Mouse (Mus musculus) large intestine, adult 2 months (tissue): Measurements from ENCODE around the gene H2afv. TPM values are rescaled to one million over a fixed set of nuclear protein-coding genes. Genes with fewer than 3 reads are reported as not detected.
"Not testable (repeated sequence)": the region's sequence is repeated elsewhere in the genome, so short reads cannot be mapped to it uniquely, and the experiment has no call there.

Experiments
- DNase-seq: peaks from one replicate; pipeline ENCODE4 v3.0.0-alpha.2; 2012; ENCODE audit warnings: low read depth, low spot score
- WGBS: fragments of 180-500 bp; shearing (Covaris S2); methylation state at CpG from one replicate; pipeline ENCODE4 v1.1.7; 2018; 5-methylcytosine and 5-hydroxymethylcytosine counted together
- polyA plus RNA-seq: library from polyadenylated mRNA; depleted of rRNA; stranded (reverse); fragments of >200 nt; gene quantifications from 2 replicates; pipeline ENCODE4 v1.2.3, GENCODE M21; 2012

The H2afv gene
- polyA plus RNA-seq, 1 experiment = 133 TPM

DNA sequence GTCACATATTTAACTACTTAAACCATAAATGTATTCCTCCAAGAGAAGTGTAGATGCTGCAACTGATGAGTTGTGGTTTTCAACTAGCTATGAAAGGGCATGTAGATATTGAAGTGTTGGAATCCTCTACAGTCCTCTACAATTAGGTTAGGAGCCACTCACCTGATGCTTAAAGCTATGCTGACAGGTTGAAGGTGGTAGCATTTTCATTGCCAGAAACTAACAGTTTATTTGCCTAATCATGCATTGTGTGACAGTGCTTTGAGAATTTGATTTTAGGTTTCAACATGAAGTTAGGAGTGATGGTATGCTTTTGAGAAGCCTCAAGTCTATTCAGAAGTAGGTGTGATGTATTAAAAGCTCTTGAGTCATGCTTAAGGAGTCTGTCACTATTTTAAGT is 26.8 kb downstream of the H2afv start:
- DNase-seq = no peak

DNA sequence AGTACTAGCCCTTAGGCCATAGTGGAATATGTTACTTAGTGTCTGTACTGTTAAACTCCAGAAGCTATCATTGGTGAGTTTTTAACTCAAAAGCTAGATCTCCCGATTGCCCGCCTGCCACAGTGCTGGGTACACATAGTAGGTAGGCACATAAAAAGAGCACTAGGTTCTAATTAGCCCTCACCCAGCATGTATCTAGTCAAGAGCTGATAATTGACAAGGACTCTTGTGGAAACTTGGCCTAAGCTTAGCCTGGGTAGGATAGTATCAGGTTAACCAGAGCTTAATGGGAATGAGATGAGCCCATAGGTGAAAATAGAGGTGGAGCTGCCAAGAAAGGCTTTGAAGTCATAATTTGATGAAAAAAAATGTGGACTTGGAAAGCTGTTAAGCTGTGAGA is 27.2 kb downstream of the H2afv start:
- DNase-seq = no peak
- 11% methylated on average over 2 of the region's 2 CpGs for WGBS

DNA sequence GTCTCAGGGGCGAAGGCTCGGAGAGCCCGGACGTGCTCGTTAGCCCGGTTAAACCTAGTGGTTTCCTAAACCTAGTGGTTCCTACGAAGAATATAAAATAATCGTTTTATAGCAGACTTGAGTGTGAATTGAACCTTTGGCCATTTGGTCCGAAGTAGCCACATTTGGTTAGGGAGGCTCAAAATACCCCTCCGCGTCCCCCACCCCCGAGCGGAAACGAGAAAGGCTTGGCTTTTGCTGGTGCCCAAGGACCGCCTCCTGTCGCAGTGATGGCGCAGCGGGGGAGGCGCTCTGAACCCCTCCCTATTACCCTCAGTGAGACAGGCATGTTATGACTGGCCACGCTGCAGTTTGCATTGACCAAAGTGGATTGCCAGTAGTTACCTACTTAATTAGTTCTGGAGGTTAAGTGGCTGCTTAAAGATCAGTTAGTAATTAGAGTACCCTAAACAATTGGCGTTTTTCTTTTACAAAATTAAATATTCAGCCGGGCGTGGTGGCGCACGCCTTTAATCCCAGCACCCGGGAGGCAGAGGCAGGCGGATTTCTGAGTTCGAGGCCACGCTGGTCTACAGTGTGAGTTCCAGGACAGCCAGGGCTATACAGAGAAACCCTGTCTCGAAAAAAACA is 27.7 kb downstream of the H2afv start:
- DNase-seq = no peak
- WGBS = under 1% methylated on average over 30 of the region's 30 CpGs

DNA sequence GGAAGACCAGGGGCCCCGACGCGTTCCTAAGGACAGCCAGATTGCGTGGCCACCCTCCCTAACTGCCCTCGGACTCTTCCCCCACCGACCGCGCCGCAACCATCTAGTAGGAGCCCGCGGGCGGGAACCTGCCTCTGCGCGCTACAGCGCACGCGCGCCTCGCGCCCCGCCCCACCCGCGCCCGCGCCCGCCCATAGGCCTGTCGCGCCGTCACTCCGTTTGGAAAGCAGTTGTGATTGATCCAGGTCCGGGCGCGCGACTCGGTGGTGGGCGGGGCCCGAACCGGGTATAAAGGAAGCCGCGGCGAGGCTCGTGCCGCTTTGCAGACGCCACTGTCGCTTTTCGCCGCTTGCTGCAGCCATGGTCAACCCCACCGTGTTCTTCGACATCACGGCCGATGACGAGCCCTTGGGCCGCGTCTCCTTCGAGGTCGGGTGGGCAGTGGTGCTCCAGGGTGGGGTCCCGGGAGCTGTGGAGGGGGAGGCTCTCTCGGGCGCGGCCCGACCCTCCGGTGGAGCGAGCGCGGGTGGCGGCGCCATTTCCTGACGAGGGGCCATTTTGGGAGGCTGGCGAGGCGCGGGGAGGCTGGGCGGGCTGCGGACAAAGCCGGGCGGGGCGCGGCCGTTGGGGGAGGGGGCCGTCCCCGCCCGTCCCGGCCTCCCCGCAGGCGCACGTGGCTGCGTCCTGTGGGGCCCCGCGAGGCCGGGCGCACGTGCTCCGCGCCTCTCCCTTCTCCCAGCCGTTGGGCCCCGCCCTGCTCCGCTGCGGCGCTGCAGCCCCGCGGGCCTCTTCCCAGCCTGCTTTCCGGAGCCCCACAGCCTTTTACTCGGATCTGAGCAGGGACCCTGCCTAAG is 28.5 kb downstream of the H2afv start:
- DNase-seq = peak; percentile 54
- WGBS = under 1% methylated on average over 85 of the region's 102 CpGs

DNA sequence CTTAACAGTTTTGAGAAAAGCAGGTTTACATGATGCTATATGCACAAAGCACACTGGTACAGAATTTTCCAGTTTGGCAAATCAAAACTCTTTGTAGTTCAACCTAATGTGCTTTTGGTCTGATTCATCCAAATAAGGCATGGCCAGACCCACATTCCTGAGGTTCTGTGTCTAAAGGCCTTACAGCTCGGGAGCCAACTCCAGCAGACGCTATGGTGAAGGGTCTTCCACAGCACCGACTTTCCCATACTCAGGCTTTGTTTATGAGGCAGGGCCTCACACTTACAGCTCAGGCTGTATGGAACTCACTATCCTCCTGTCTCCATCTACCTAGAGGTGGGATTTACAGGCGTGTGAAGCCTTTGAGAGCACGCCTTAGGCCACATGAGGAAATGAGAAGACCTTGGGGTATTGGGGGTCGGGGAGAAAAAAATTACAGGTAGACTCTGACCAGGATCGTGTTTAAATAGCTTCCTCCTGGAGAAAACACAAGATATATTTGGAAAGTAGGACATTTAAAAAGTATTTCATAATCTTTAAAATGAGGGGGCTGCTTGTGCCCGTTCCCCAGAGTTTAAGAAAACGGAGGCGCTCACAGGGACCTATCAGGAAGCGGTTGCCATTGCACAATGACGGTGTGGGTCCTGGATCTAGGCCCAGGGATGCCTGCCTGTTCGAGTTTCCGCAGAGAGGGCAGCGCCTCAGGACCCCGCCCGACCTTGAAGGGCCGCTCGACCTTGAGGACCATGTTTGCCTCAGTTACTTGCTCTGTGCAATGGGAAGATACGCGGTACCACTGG is 29.3 kb downstream of the H2afv start, which contains the start of gene Ppia:
TSS of gene Ppia (plus strand) at position 693 of the 800 bp plus-strand sequence.
- DNase-seq = no peak
- WGBS = 8% methylated on average over 21 of the region's 21 CpGs

DNA sequence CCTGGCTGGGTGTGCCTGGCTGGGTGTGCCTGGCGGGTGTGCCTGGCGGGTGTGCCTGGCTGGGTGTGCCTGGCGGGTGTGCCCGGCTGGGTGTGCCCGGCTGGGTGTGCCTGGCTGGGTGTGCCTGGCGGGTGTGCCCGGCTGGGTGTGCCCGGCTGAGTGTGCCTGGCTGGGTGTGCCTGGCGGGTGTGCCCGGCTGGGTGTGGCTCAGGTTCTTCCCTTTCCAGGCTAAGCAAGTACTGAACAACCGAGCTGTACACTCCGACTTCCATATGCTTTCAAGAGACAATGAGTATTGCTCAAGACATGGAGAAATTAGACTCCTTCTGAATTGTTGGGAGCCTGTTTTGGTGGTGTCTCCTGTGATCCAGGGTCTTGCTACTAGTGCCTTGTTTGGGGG is 31.0 kb downstream of the H2afv start:
- 92% methylated on average over 9 of the region's 12 CpGs for WGBS
- no peak for DNase-seq

DNA sequence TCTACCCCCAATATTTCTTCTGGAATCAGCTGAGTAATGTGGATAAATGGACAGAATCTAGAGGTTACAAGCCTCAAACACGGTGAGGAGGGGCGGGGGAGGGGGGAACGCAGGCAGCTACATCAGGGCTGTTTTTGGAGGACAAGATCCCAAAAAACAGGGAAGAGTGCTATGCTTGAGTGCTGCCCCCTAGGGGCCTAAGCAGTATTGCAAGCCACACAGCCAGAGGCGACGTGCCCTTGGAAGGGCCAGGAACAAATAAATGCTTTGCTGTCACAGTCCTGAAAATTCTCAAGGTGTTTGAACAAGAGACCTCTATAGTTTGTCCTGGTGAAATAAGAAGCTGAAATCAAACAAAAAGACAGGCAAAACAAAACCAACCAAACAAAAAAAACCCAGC is 32.6 kb downstream of the H2afv start:
- 5% methylated on average over 5 of the region's 5 CpGs for WGBS
- DNase-seq = no peak

DNA sequence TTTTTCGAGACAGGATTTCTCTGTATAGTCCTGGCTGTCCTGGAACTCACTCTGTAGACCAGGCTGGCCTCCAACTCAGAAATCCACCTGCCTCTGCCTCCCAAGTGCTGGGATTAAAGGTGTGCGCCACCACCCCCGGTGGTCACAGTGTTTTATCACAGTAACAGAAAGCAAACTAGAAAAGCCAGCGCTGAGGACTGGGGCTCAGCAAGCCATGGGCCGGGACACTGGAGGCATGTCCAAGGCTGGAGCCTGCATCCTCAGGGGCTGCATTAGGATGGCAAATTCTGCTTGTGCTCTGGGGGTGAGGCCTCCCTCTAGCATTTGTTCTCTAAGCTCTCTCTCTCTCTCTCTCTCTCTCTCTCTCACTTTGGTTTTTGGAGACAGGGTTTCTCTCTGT is 33.5 kb downstream of the H2afv start:
- WGBS = 83% methylated on average over 5 of the region's 5 CpGs

DNA sequence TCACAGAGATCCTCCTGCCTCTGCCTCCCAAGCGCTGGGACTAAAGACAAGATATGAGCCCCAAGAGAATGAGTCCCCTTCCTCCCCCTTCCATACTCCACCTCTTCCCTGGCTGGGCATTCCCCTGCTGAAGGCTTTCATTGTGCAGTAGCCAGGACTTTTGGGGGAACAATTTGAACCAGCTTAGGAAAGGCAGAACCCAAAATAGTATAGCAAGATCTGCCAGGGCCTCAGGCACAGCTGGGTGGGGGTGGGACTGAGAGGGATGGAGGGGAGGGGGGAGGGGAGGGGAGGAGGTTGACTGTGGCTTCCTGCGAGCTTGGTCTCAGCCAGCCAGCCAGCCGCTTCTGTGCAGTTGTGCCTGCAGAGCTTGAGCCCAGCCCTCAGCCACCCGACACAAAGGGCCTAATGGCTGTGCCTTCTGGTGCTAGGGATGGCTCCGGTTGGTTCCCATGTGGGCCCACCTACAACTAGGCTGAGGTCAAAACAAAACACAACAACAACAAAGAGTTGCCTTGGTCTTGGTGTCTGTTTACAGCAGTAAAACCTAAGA is 34.1 kb downstream of the H2afv start:
- no peak for DNase-seq
- 63% methylated on average over 5 of the region's 5 CpGs for WGBS

More for the DNA sequence above, 33.5 kb downstream of the H2afv start:
- not testable (repeated sequence) for DNase-seq

DNA sequence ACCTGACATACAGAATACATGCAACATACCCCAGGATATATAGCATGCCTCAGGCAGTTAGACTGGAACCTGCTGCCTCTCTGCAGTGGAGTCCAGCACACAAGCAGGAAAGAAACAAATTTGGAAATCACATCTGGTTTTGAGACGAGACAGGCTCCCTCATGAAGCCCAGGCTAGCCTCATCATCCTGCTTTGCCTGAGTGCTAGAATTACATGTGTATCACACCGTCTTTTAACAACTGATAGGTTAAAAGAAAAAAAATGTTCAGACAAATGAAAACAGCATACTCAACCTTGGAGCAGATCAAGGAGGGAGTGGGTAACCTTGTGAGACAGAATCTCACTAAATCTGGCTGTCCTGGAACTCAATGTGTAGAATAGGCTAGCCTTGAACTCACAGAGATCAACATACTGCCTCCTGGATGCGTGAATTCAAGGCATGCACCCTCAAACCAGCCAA is 37.1 kb downstream of the H2afv start:
- WGBS = 80% methylated on average over 3 of the region's 3 CpGs

DNA sequence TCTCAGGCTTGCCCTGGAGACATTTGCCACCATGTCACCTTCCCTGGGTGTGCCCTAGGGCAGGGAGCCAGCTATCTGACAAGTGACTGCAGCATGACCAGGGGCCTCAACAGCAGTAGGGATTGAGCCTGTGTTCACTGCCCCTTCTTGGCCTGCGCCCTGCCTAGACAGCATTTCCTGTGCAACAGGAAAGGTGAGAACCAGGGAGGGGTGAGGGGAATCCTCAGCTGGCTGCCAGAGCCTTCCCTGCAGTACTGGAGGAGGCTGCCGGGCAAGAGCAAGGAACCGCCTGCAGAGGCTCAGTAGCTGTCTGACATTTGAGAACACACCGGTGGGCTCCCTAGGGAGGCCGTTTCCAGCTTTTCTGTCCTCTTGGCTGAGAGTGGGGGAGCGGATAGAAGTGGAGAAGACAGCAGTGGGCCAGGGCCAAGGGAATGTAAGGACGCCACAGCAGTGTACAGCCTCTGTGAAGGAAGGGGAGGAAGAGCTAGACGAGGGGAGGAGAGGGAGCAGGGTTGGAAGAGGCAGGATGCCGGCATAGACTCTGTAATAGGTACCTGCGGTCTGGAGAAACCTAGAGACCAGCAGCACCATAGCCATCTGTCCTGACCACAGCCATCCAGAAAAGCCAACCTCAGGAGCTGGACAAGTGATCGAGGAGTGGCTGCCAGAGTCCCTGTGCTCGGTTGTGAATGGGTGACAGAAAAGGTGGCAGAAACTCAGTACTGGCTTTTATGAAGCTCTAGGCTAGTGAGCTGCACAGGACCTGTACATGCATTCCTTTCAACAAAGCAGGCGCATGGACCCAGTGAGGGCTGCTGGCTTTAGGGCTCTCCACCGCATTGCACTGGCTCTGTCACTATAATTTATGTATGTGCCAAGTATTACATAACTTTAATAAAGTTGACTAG is 37.7 kb downstream of the H2afv start:
- 33% methylated on average over 14 of the region's 14 CpGs for whole genome bisulfite sequencing
- no peak for DNase-seq

More for the DNA sequence above, 37.1 kb downstream of the H2afv start:
- DNase-seq = no peak

DNA sequence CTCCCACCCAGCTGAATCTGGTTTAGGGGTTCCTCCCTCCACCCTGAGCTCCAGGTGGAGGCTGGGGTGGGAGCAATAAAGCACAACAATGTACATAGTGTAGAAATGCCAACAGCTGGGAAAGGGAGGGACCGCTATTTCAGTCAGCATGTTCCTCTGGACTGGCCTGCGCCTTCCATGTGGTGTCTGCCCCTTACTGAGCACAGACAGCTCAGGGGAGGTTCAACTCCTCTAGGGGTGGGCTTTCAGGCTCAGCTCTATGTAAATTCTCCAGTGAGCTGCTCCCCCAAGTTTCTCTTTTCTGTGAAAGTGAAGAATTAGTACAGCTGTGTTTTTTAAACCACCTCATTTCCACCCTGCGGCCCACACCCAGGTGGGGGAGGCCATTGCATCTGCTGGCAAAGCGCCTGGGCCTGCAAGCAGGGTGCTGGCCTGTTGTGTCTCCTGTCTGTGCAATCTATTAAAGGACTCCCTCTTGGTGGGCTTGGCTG is 38.6 kb downstream of the H2afv start:
- WGBS = 42% methylated on average over 4 of the region's 4 CpGs

DNA sequence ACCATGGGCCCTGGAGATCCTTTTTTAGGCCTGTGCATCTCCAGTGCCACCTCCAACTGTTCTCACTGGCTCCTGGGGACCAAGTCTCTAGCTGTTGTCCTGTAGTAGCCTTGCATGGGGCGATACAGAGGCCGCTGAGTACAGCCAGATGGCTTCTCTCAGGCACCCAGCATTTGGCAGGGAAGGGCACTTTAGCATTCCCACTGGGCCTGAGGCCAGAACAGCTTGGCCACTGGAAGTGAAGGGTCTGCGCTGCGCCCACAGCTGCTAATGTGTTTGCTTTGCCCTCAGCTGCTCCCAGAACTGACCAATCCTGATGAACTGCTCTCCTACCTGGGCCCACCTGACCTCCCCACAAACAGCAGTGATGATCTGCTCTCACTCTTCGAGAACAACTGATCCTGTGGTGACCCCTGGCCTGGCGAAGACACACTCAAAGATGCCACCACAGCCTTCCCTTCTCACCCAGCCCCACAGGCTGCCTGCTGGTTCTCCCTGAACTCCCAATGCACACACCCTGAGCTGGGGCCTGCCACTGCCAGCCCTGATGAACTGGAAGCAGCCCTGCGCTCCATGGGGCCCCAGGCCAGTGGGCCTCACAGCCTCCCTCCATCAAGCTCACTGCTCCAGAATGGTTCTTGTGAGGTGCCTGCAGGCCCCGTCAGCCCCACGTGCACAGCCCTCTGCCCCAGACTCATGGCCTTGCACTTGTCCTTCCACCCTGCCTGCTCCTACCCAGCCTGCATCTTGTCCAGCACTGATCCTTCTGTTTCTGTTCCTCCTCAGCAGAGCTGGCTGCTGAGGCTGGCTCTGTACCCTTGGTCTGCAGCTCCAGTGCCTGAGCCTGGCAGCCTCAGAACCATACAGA is 39.3 kb downstream of the H2afv start:
- no peak for DNase-seq
- WGBS = 78% methylated on average over 9 of the region's 9 CpGs

More for the DNA sequence above, 38.6 kb downstream of the H2afv start:
- no peak for DNase-seq

DNA sequence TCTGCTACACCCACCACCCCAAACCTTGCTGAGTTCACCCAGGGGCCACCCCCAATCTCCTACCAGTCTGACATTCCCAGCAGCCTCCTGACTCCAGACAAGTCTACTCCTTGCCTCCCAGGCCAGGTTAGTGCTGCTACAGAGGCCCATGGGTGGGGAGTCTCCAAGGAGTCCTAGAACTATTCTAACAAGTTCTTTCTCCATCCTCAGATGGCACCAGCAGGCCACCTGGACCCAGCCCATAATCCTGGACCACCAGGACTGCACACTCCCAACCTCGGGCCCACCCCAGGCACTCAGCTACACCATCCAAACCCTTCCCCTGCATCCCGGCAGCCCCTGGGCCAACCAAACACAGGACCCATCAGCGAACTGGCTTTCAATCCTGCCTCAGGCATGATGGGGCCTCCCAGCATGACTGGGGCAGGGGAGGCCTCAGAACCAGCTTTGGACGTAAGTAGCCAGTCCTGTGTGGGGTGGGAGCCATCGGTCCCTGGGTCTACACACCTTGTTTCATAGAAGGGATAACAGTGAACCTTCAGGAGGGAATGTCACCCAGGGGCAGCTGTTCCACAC is 40.3 kb downstream of the H2afv start:
- DNase-seq = no peak
- WGBS = 97% methylated on average over 5 of the region's 5 CpGs

DNA sequence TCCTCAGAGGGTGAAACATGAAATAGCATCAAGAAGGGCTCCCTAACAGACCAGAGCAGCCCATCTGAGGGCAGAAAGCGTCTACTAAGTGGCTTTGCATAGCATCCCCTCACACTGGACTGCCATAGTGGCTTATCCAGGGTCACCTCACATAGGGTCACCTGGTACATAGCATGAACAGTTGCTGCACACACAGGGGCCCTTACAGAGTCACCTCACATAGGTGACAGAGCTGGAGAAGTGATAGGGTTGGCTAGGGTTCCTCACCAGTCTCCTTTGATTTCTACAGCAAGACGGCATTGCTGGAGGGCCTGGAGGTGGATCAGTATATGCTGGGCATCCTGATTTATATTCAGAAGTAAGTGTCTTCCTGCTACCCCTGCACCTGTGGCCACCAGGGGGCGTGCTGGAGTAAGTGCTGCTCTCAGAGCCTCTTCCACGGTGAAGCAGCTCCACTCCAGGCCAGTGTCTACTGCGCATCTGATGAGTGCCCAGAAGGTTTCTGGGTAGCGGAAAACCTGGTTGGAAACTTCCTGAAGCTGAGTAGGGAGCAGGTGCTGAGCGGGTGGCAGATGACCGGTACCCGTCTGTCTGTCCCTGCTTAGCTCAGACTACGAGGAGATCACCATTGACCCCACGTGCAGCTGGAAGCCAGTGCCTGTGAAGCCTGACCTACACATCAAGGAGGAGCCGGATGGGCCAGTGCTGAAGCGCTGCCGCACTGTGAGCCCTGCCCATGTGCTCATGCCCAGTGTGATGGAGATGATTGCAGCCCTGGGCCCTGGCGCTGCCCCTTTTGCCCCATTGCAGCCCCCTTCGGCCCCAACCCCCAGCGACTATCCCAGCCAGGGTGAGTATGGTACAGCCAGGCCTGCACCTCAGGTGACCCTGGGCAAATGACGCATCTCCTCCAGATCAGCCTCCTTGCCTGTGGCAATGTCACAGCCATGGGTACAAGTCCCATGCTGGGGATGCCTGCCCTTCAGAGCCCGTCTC is 41.4 kb downstream of the H2afv start:
- DNase-seq = no peak
- 84% methylated on average over 19 of the region's 19 CpGs for WGBS

DNA sequence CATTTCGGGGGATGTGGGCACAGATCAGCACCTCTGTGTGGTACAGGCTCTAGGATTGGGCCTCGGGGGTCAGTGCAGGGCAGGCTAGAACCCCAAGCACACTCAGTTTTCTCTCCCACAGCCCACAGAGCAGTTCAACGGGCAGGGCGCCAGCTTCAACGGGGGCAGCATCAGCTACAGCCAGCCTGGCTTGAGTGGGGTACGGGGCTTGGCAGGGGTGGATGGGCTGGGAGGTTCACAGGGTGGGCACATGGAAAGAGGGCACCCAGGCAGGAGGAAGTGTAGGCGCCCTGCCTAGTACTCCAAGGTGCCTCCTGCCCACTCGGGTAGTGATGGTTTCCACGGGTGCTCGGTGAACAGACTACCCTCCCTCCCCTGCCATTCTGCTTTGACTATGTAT is 46.1 kb downstream of the H2afv start:
- no peak for DNase-seq
- 88% methylated on average over 10 of the region's 10 CpGs for WGBS
